Mouse (Mus musculus) kidney, postnatal 14 days (tissue): ENCODE results near the gene Thoc7.

ENCODE experiments used
- DNase-seq: peaks from one replicate; pipeline ENCODE4 v3.0.0; 2022; ENCODE audit warnings: mixed read lengths

The Thoc7 gene

GRCm38 (mm10) chr14:13933290-13934051 is 28.2 kb downstream of the Thoc7 start:
- DNase-seq: no peak

GRCm38 (mm10) chr14:13917630-13918029 is 44.0 kb downstream of the Thoc7 start:
- DNase-seq: peak; percentile 63

- no peak for DNase-seq
These were observed 44.4 kb downstream of the Thoc7 start for GRCm38 (mm10) chr14:13917208-13917607.

- DNase-seq: no peak
These were observed 46.4 kb downstream of the Thoc7 start for GRCm38 (mm10) chr14:13915207-13915606.

DNA sequence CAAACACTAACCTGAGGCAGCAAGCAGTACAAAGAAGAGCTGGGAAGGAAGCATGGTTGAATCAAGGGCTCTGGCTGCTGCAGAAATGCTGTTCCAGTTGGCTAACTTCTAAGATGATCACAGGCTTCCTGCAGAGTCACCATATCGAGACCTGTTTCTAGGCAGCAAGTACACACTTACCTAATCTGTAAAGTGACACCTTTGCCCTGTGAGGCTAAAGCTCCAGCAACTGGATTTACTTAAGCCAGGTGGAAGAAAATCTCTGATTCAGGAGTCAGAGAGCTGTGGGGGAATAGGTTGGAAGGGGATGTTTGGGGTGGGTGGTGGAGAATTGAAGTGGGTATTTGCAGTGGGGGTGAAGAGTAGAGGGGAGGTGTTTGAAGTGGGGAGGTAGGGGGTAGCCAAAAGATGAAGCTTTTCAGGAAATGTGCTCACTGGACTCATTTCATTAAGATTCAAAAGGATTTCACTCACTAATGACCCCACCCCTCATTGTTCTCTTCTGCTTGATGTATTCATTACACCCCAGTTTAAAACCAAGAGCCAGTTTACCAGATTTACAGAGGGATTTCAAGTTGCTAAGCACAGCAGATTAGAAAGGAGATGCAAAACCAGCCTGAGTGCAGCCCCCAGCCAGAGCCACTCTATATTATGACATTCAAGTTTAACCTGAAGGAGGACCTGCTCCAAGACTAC is 47.1 kb downstream of the Thoc7 start, which contains the start of gene Gm281:
Gm281 (minus strand) TSS at position 92 of the 696 bp plus-strand sequence.
- DNase-seq: no peak

GRCm38 (mm10) chr14:13910148-13910547 is 51.5 kb downstream of the Thoc7 start:
- no peak for DNase-seq

DNA sequence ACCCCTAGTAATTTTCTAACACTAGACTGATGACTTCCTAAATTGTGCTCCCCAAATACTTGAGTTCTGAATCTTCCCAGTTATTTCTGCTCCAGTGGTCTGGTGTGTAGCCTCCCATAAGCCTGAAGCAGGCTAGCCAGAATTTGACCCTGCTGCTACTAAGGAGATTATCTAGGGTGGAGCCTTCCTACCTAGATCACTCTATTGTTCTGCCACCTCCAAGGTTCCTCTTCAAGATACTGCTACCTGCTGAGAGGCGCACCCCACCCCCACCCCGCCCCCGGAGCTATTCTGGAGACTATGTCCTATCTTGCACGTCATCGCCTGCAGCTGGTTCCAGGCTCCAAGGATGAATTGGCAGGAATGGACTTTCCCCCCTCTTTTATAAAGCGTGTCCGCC is 54.5 kb downstream of the Thoc7 start:
- DNase-seq: no peak

DNA sequence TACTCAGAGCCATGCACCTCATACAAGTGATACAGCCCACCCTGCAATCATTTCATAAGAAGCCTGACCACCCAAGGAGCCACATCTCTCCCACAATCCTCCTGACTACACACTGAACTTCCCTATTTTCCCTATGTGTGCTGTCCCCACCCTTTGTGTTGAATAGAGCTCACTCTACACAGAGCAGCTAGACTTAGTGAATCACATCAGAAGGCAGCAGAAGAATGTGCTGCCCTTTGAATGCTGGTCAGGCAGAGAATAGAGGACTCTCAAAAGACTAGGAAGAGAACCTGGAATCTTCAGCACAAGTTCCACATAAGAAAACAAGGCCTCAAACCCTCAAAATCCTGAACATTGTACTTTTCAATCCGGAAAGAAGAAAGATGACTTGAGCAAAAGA is 55.2 kb downstream of the Thoc7 start:
- no peak for DNase-seq

GRCm38 (mm10) chr14:13901611-13902067 is 60.0 kb downstream of the Thoc7 start:
- peak; percentile 54 for DNase-seq
